ENCODE assay signal across 10 mouse cellular contexts in the genomic region with DNA sequence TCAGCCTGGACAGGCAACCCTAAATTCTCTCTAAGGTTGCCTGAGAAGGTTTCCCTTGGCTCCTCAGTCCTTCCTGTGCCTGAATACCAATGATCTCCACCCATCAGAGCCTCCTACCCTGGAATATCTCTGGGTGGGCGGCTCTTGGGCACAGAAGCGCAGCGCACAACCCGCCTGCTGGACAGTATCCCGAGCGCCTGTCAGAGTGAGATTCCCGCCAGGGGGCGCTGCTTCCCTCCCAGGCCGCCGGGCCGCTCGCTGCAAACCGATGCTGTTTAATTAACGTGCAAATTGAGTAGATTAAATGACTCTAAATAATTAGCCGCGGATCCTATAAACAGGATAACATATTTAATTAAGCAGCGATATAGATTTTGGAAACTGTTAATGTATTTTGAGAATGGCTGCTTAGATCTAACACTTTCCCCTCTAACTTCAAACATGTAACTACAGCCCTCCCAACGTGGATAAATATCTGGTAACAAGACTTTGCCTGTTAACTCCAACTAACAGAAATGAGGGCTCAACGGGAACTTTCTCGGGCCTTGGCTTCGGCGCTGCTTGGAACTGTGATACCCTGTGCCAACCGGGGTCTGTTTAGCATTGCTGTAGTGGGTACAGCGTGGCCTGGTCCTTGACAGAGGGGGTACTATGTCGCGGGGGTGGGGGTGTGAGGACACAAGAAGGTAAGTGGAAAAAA. TPM values are rescaled to one million over a fixed set of nuclear protein-coding genes. Genes with fewer than 3 reads are reported as not detected.
DNase-seq lines count a peak whose midpoint lies in the region; ATAC-seq and TF ChIP-seq lines count a peak whose summit lies in the region.
"Had no signal": no experiment of that assay in that cellular context is flagged by ENCODE, and none has a peak within 500 bp of the region (broad histone marks: within the 10 kb centered on the region; RNA-seq: fewer than 3 reads in every experiment).

No protein-coding gene starts in this region.

- no peak for TF ChIP-seq EP300 in stomach, postnatal 0 days (optimal IDR thresholded peaks at IDR 0.05)

- no peaks in the 10 kb centered on the region for H3K9me3 ChIP-seq in forebrain, embryonic 11.5 days (ENCODE audit: control insufficient read depth, low read length)
- H3K9me3 ChIP-seq in intestine, embryonic 15.5 days, result no peaks in the 10 kb centered on the region
- no peaks in the 10 kb centered on the region for H3K9me3 ChIP-seq in limb, embryonic 12.5 days
- no peaks in the 10 kb centered on the region for H3K9me3 ChIP-seq in midbrain, postnatal 0 days (ENCODE audit: low read length)
- no peaks in the 10 kb centered on the region for H3K9me3 ChIP-seq in stomach, postnatal 0 days (ENCODE audit: control insufficient read depth, low read length)

- TF ChIP-seq CTCF in brain, embryonic 14.5 days (IDR thresholded peaks at IDR 0.05; ENCODE audit: borderline replicate concordance, extremely low read depth, insufficient read depth, insufficient read length), result peak; percentile 92
- peak; percentile 88 for TF ChIP-seq CTCF in midbrain, postnatal 0 days (IDR thresholded peaks at IDR 0.05)
- peak; percentile 87 for TF ChIP-seq CTCF in stomach, postnatal 0 days (IDR thresholded peaks at IDR 0.05; ENCODE audit: low read depth)

- TF ChIP-seq POLR2A in brain, embryonic 14.5 days (IDR thresholded peaks at IDR 0.05; ENCODE audit: borderline replicate concordance, extremely low read depth, insufficient read depth, insufficient read length, poor library complexity, severe bottlenecking), result no peak

- peak; percentile 58 for DNase-seq in gastrocnemius, adult 18-20 months (ENCODE audit: low spot score)
- DNase-seq in gastrocnemius, postnatal 25 days, result no peak
- peak; percentile 90 for DNase-seq in brain, embryonic 14.5 days (ENCODE audit: low read depth)
- peak; percentile 95 for DNase-seq in forebrain, embryonic 11.5 days (ENCODE audit: low spot score)
- peak; percentile 86 for DNase-seq in midbrain, postnatal 0 days (ENCODE audit: low spot score)
- DNase-seq in stomach, postnatal 0 days (ENCODE audit: low spot score), result peak; percentile 82

- ATAC-seq in forebrain, embryonic 11.5 days (replicated peaks; ENCODE audit: low FRiP score), result peak; percentile 45
- ATAC-seq in intestine, embryonic 15.5 days, result peak; percentile 65; the same call in 1 of the 2 replicates
- ATAC-seq in limb, embryonic 12.5 days (ENCODE audit: insufficient number of reproducible peaks, insufficient read depth, low FRiP score, low TSS enrichment, low read depth), result no peak
- no peak for ATAC-seq in midbrain, postnatal 0 days (ENCODE audit: low FRiP score)
- 0 out of 2 replicates have a peak, but pooled peaks have one; percentile 54 for ATAC-seq in stomach, postnatal 0 days (ENCODE audit: low FRiP score, low TSS enrichment)
- ATAC-seq: Patski had no signal

- no peaks in the 10 kb centered on the region for H3K36me3 ChIP-seq in forebrain, embryonic 11.5 days (ENCODE audit: control insufficient read depth, insufficient read depth, low read length)
- H3K36me3 ChIP-seq in intestine, embryonic 15.5 days, result no peaks in the 10 kb centered on the region
- H3K36me3 ChIP-seq in limb, embryonic 12.5 days, result no peaks in the 10 kb centered on the region
- H3K36me3 ChIP-seq in midbrain, postnatal 0 days (ENCODE audit: insufficient read depth, low read length), result no peaks in the 10 kb centered on the region
- no peaks in the 10 kb centered on the region for H3K36me3 ChIP-seq in stomach, postnatal 0 days (ENCODE audit: control insufficient read depth, insufficient read depth, low read length)

- peaks cover 25% of the 10 kb centered on the region for H3K4me1 ChIP-seq in forebrain, embryonic 11.5 days (replicated peaks; ENCODE audit: control insufficient read depth, insufficient read depth, low read length)
- 0 out of 2 replicates have a peak, but pooled peaks cover 8% of the 10 kb centered on the region for H3K4me1 ChIP-seq in intestine, embryonic 15.5 days (replicated peaks)
- peaks cover 17% of the 10 kb centered on the region for H3K4me1 ChIP-seq in limb, embryonic 12.5 days (replicated peaks)
- H3K4me1 ChIP-seq in midbrain, postnatal 0 days (ENCODE audit: insufficient read depth, low read length), result no peaks in the 10 kb centered on the region
- no peaks in the 10 kb centered on the region for H3K4me1 ChIP-seq in stomach, postnatal 0 days (replicated peaks; ENCODE audit: control insufficient read depth, insufficient read depth)

- no peak overlapping the region for H3K9ac ChIP-seq in forebrain, embryonic 11.5 days (ENCODE audit: low read length)
- no peak overlapping the region for H3K9ac ChIP-seq in intestine, embryonic 15.5 days
- H3K9ac ChIP-seq in limb, embryonic 12.5 days (replicated peaks), result no peak overlapping the region
- H3K9ac ChIP-seq in midbrain, postnatal 0 days (replicated peaks; ENCODE audit: low read length, poor library complexity, severe bottlenecking), result no peak overlapping the region
- no peak overlapping the region for H3K9ac ChIP-seq in stomach, postnatal 0 days (ENCODE audit: low read length)

- no peak overlapping the region for H3K4me3 ChIP-seq in forebrain, embryonic 11.5 days (ENCODE audit: low read depth, low read length)
- H3K4me3 ChIP-seq in intestine, embryonic 15.5 days (replicated peaks), result no peak overlapping the region
- H3K4me3 ChIP-seq in limb, embryonic 12.5 days (replicated peaks), result peak overlapping the region; percentile 21; the same call in 1 of the 2 replicates
- no peak overlapping the region for H3K4me3 ChIP-seq in midbrain, postnatal 0 days (ENCODE audit: low read depth, low read length)
- no peak overlapping the region for H3K4me3 ChIP-seq in stomach, postnatal 0 days (ENCODE audit: low read depth, low read length)

- 1% methylated on average over 26 of the region's 26 CpGs for WGBS in forebrain, embryonic 11.5 days
- 1% methylated on average over 26 of the region's 26 CpGs for WGBS in intestine, embryonic 15.5 days
- 1% methylated on average over 26 of the region's 26 CpGs for WGBS in limb, embryonic 12.5 days
- 3% methylated on average over 26 of the region's 26 CpGs for WGBS in midbrain, postnatal 0 days
- 4% methylated on average over 26 of the region's 26 CpGs for WGBS in stomach, postnatal 0 days

- peaks cover 58% of the 10 kb centered on the region for H3K27me3 ChIP-seq in forebrain, embryonic 11.5 days (ENCODE audit: control insufficient read depth, insufficient read depth, low read length)
- peaks cover 86% of the 10 kb centered on the region for H3K27me3 ChIP-seq in intestine, embryonic 15.5 days (replicated peaks)
- H3K27me3 ChIP-seq in limb, embryonic 12.5 days, result peaks cover 96% of the 10 kb centered on the region
- H3K27me3 ChIP-seq in midbrain, postnatal 0 days (ENCODE audit: insufficient read depth, low read length), result peaks cover 45% of the 10 kb centered on the region
- H3K27me3 ChIP-seq in stomach, postnatal 0 days (ENCODE audit: control insufficient read depth, insufficient read depth, low read length), result peaks cover 36% of the 10 kb centered on the region

- H3K4me2 ChIP-seq in forebrain, embryonic 11.5 days (ENCODE audit: low read depth, low read length, severe bottlenecking), result peak overlapping the region; percentile 16
- H3K4me2 ChIP-seq in intestine, embryonic 15.5 days (replicated peaks), result no peak overlapping the region
- no peak overlapping the region for H3K4me2 ChIP-seq in limb, embryonic 12.5 days
- H3K4me2 ChIP-seq in midbrain, postnatal 0 days (ENCODE audit: low read depth, low read length, poor library complexity, severe bottlenecking), result no peak overlapping the region
- no peak overlapping the region for H3K4me2 ChIP-seq in stomach, postnatal 0 days (replicated peaks; ENCODE audit: low read depth)

- H3K27ac ChIP-seq in forebrain, embryonic 11.5 days (ENCODE audit: low read depth, low read length), result peak overlapping the region; percentile 74
- no peak overlapping the region for H3K27ac ChIP-seq in intestine, embryonic 15.5 days
- H3K27ac ChIP-seq in limb, embryonic 12.5 days, result no peak overlapping the region
- no peak overlapping the region for H3K27ac ChIP-seq in midbrain, postnatal 0 days (ENCODE audit: low read depth, low read length)
- no peak overlapping the region for H3K27ac ChIP-seq in stomach, postnatal 0 days (replicated peaks)

RNA-seq across cellular contexts. Expression of gene Uncx, which starts 6.9 kb away (rescaled TPM):
- total RNA-seq in gastrocnemius, adult 18-20 months (2021), result not detected
- total RNA-seq in gastrocnemius, postnatal 25 days (2021), result not detected
- 26.5 and 42.0 TPM in 2 replicates for polyA plus RNA-seq in brain, embryonic 14.5 days (2012; rRNA removed)
- polyA plus RNA-seq in forebrain, embryonic 11.5 days (2014; fragmentation: Nextera tagmentation; extraction: Ambion mirVana), result 27.3 and 28.2 TPM in 2 replicates
- polyA plus RNA-seq in intestine, embryonic 15.5 days (2015; fragmentation: Nextera tagmentation; extraction: Ambion mirVana), result 0.23 TPM in 1 of 2 replicates, not detected in the other
- 0.11 and 0.23 TPM in 2 replicates for polyA plus RNA-seq in limb, embryonic 12.5 days (2016; fragmentation: Nextera tagmentation; extraction: Ambion mirVana)
- total RNA-seq in midbrain, postnatal 0 days (2014; rRNA removed), result 21.2 and 24.3 TPM in 2 replicates
- 15.5 and 20.0 TPM in 2 replicates for polyA plus RNA-seq in midbrain, postnatal 0 days (2015; fragmentation: Nextera tagmentation; extraction: Ambion mirVana)
- polyA plus RNA-seq in stomach, postnatal 0 days (2015; fragmentation: Nextera tagmentation; extraction: Ambion mirVana), result not detected in 2 replicates
- polyA plus RNA-seq: liver, embryonic 16.5 days; Patski had no signal

RNA-seq across cellular contexts. Expression of gene Zfand2a, which starts 52.0 kb away (rescaled TPM):
- 10 to 100 TPM in 1 of 2 experiments, 1 to 10 TPM in 1; 7.6 to 12.0 TPM for total RNA-seq in gastrocnemius, adult 18-20 months (2021)
- 1 to 10 TPM; 7.3 to 8.2 TPM for total RNA-seq in gastrocnemius, postnatal 25 days (2021)
- 21.2 and 28.0 TPM in 2 replicates for polyA plus RNA-seq in brain, embryonic 14.5 days (2012; rRNA removed)
- 6.4 and 7.9 TPM in 2 replicates for polyA plus RNA-seq in forebrain, embryonic 11.5 days (2014; fragmentation: Nextera tagmentation; extraction: Ambion mirVana)
- polyA plus RNA-seq in intestine, embryonic 15.5 days (2015; fragmentation: Nextera tagmentation; extraction: Ambion mirVana), result 6.0 and 7.0 TPM in 2 replicates
- 8.1 and 10.9 TPM in 2 replicates for polyA plus RNA-seq in limb, embryonic 12.5 days (2016; fragmentation: Nextera tagmentation; extraction: Ambion mirVana)
- 56.5 and 60.6 TPM in 2 replicates for total RNA-seq in midbrain, postnatal 0 days (2014; rRNA removed)
- polyA plus RNA-seq in midbrain, postnatal 0 days (2015; fragmentation: Nextera tagmentation; extraction: Ambion mirVana), result 30.4 and 35.0 TPM in 2 replicates
- 5.3 and 6.7 TPM in 2 replicates for polyA plus RNA-seq in stomach, postnatal 0 days (2015; fragmentation: Nextera tagmentation; extraction: Ambion mirVana)

Comparison
In these comparisons a context has a peak if more than half of its experiments do, and no peak if none do; other contexts are left out.
1. ATAC-seq: peak in forebrain, embryonic 11.5 days (single experiment), intestine, embryonic 15.5 days (single experiment) and stomach, postnatal 0 days (single experiment); none in limb, embryonic 12.5 days (single experiment) and midbrain, postnatal 0 days (single experiment).
2. RNA of gene Uncx, which starts 6.9 kb away (polyA plus RNA-seq): 26.5 to 42.0 TPM in brain, embryonic 14.5 days, 27.3 to 28.2 TPM in forebrain, embryonic 11.5 days and 15.5 to 20.0 TPM in midbrain, postnatal 0 days; 0.11 to 0.23 TPM in limb, embryonic 12.5 days, 0.23 TPM in intestine, embryonic 15.5 days and not detected in stomach, postnatal 0 days; every median in the first group is over 10 times any median in the second.
3. Peak in every context shown above with its lines, with median percentiles within 50 percentile points of each other: CTCF ChIP-seq.